Mouse (Mus musculus): Measurements from ENCODE around the gene Pcca. TPM values are rescaled to one million over a fixed set of nuclear protein-coding genes. Genes with fewer than 3 reads are reported as not detected.
"Not testable (repeated sequence)": the region's sequence is repeated elsewhere in the genome, so short reads cannot be mapped to it uniquely, and the experiment has no call there.

Gene Pcca
- polyA plus RNA-seq, 1 experiment, result 2.5 TPM

GRCm38 (mm10) chr14:122552761-122553445 lies 18.8 kb downstream of the Pcca start:
- Histone ChIP-seq H3K9me3 (peaks cover 30% of the 10 kb centered on the region), H3K4me3 (replicated peaks) (no peak overlapping the region), H3K36me3 (replicated peaks; ENCODE audit: low read length) (peaks cover 5% of the 10 kb centered on the region), H3K27me3 (replicated peaks) (no peaks in the 10 kb centered on the region), H3K4me1 (peaks cover 6% of the 10 kb centered on the region)
- TF ChIP-seq FLI1 (IDR thresholded peaks at IDR 0.05; ENCODE audit: low read length) (no peak), GATA1 (IDR thresholded peaks at IDR 0.05; ENCODE audit: borderline replicate concordance, low read length) (no peak)

- Histone ChIP-seq H3K27me3 (replicated peaks) (no peaks in the 10 kb centered on the region), H3K9me3 (no peaks in the 10 kb centered on the region), H3K36me3 (replicated peaks; ENCODE audit: low read length) (no peaks in the 10 kb centered on the region), H3K4me1 (peaks cover 21% of the 10 kb centered on the region), H3K4me3 (replicated peaks) (peak overlapping the region; percentile 90)
- TF ChIP-seq FLI1 (IDR thresholded peaks at IDR 0.05; ENCODE audit: low read length) (no peak), GATA1 (IDR thresholded peaks at IDR 0.05; ENCODE audit: borderline replicate concordance, low read length) (no peak)
Observed at GRCm38 (mm10) chr14:122557353-122557752, 23.2 kb downstream of the Pcca start.

GRCm38 (mm10) chr14:122560893-122561452 lies 26.8 kb downstream of the Pcca start:
- H3K4me1 ChIP-seq, result peaks cover 21% of the 10 kb centered on the region
- H3K27me3 ChIP-seq (replicated peaks); H3K9me3 ChIP-seq; H3K36me3 ChIP-seq (replicated peaks; ENCODE audit: low read length); H3K4me3 ChIP-seq (replicated peaks): not testable (repeated sequence)

- no peaks in the 10 kb centered on the region for H3K4me1 ChIP-seq
- H3K36me3 ChIP-seq (replicated peaks; ENCODE audit: low read length), result no peaks in the 10 kb centered on the region
- no peak overlapping the region for H3K4me3 ChIP-seq (replicated peaks)
- H3K27me3 ChIP-seq (replicated peaks), result no peaks in the 10 kb centered on the region
- H3K9me3 ChIP-seq, result no peaks in the 10 kb centered on the region
- TF ChIP-seq GATA1 (IDR thresholded peaks at IDR 0.05; ENCODE audit: borderline replicate concordance, low read length) (no peak), FLI1 (IDR thresholded peaks at IDR 0.05; ENCODE audit: low read length) (no peak)
Observed at GRCm38 (mm10) chr14:122570862-122571261, 36.7 kb downstream of the Pcca start.

GRCm38 (mm10) chr14:122574064-122574751 lies 40.1 kb downstream of the Pcca start:
- Histone ChIP-seq H3K27me3 (replicated peaks) (no peaks in the 10 kb centered on the region), H3K4me1 (no peaks in the 10 kb centered on the region)
- no peak for TF ChIP-seq GATA1 (IDR thresholded peaks at IDR 0.05; ENCODE audit: borderline replicate concordance, low read length)

GRCm38 (mm10) chr14:122577816-122578215 lies 43.7 kb downstream of the Pcca start:
- no peak overlapping the region for H3K4me3 ChIP-seq (replicated peaks)
- no peaks in the 10 kb centered on the region for H3K27me3 ChIP-seq (replicated peaks)
- peaks cover 9% of the 10 kb centered on the region for H3K9me3 ChIP-seq
- no peaks in the 10 kb centered on the region for H3K4me1 ChIP-seq
- no peaks in the 10 kb centered on the region for H3K36me3 ChIP-seq (replicated peaks; ENCODE audit: low read length)
- TF ChIP-seq GATA1 (IDR thresholded peaks at IDR 0.05; ENCODE audit: borderline replicate concordance, low read length), result no peak
- no peak for TF ChIP-seq FLI1 (IDR thresholded peaks at IDR 0.05; ENCODE audit: low read length)

More at GRCm38 (mm10) chr14:122574064-122574751, 40.1 kb downstream of the Pcca start:
- no peaks in the 10 kb centered on the region for H3K36me3 ChIP-seq (replicated peaks; ENCODE audit: low read length)
- no peak overlapping the region for H3K4me3 ChIP-seq (replicated peaks)
- H3K9me3 ChIP-seq, result peaks cover 9% of the 10 kb centered on the region

- TF ChIP-seq FLI1 (IDR thresholded peaks at IDR 0.05; ENCODE audit: low read length), result no peak
- TF ChIP-seq GATA1 (IDR thresholded peaks at IDR 0.05; ENCODE audit: borderline replicate concordance, low read length), result no peak
- H3K27me3 ChIP-seq (replicated peaks), result no peaks in the 10 kb centered on the region
- peaks cover 9% of the 10 kb centered on the region for H3K9me3 ChIP-seq
- H3K4me3 ChIP-seq (replicated peaks), result no peak overlapping the region
- peaks cover 3% of the 10 kb centered on the region; the same call in 1 of the 2 replicates for H3K4me1 ChIP-seq
- no peaks in the 10 kb centered on the region for H3K36me3 ChIP-seq (replicated peaks; ENCODE audit: low read length)
Observed at GRCm38 (mm10) chr14:122582057-122582456, 47.9 kb downstream of the Pcca start.

- no peaks in the 10 kb centered on the region for H3K36me3 ChIP-seq (replicated peaks; ENCODE audit: low read length)
- H3K4me3 ChIP-seq (replicated peaks), result no peak overlapping the region
- peaks cover 3% of the 10 kb centered on the region; the same call in 1 of the 2 replicates for H3K4me1 ChIP-seq
- H3K27me3 ChIP-seq (replicated peaks), result no peaks in the 10 kb centered on the region
- peaks cover 8% of the 10 kb centered on the region for H3K9me3 ChIP-seq
- TF ChIP-seq FLI1 (IDR thresholded peaks at IDR 0.05; ENCODE audit: low read length) (no peak), GATA1 (IDR thresholded peaks at IDR 0.05; ENCODE audit: borderline replicate concordance, low read length) (no peak)
Observed at GRCm38 (mm10) chr14:122582491-122583077, 48.5 kb downstream of the Pcca start.

GRCm38 (mm10) chr14:122584087-122584486 lies 50.0 kb downstream of the Pcca start:
- not testable (repeated sequence) for H3K4me3 ChIP-seq (replicated peaks); H3K36me3 ChIP-seq (replicated peaks; ENCODE audit: low read length); H3K9me3 ChIP-seq; H3K4me1 ChIP-seq; H3K27me3 ChIP-seq (replicated peaks)

GRCm38 (mm10) chr14:122586942-122587341 lies 52.8 kb downstream of the Pcca start:
- no peaks in the 10 kb centered on the region for H3K36me3 ChIP-seq (replicated peaks; ENCODE audit: low read length)
- TF ChIP-seq GATA1 (IDR thresholded peaks at IDR 0.05; ENCODE audit: borderline replicate concordance, low read length) (no peak), FLI1 (IDR thresholded peaks at IDR 0.05; ENCODE audit: low read length) (no peak)
- H3K9me3 ChIP-seq, result no peaks in the 10 kb centered on the region
- H3K27me3 ChIP-seq (replicated peaks), result no peaks in the 10 kb centered on the region
- no peak overlapping the region for H3K4me3 ChIP-seq (replicated peaks)
- peaks cover 3% of the 10 kb centered on the region; the same call in 1 of the 2 replicates for H3K4me1 ChIP-seq
